Mouse (Mus musculus): ENCODE data around the gene Abhd10. TPM values are rescaled to one million over a fixed set of nuclear protein-coding genes. Genes with fewer than 3 reads are reported as not detected.

Abhd10 gene
- total and polyA plus RNA-seq, 3 experiments = 13.8 to 20.1 (median 18.2) TPM

- H3K9me3 ChIP-seq (replicated peaks; ENCODE audit: low read length) = no peaks in the 10 kb centered on the region
- no peak within 1 kb of the TSS for H3K4me3 ChIP-seq (replicated peaks in 1 of 3; ENCODE audit: low read depth in 2 of 3, low read length in 2 of 3, poor library complexity in 1 of 3)
- H3K36me3 ChIP-seq (replicated peaks in 1 of 2; ENCODE audit: control insufficient read depth in 1 of 2, insufficient read depth in 1 of 2, low read length in 1 of 2) = peaks cover 4 to 70% of the 10 kb centered on the region in 2 experiments
- no peak for DNase-seq (ENCODE audit: extremely low read depth)
- no peaks in the 10 kb centered on the region for H3K27me3 ChIP-seq (replicated peaks)
- TF ChIP-seq ZNF384 (IDR thresholded peaks at IDR 0.05; ENCODE audit: low read depth, low read length) (no peak), KAT2A (IDR thresholded peaks at IDR 0.05; ENCODE audit: insufficient replicate concordance, low read length) (no peak), RCOR1 (conservative IDR thresholded peaks at IDR 0.05; ENCODE audit: low read depth, low read length) (no peak), E2F4 (IDR thresholded peaks at IDR 0.05; ENCODE audit: insufficient replicate concordance, low read depth, low read length) (no peak), ZKSCAN1 (IDR thresholded peaks at IDR 0.05; ENCODE audit: borderline replicate concordance, low read depth, low read length) (no peak), TBP (conservative IDR thresholded peaks at IDR 0.05; ENCODE audit: low read depth, low read length) (no peak), TCF12 (IDR thresholded peaks at IDR 0.05; ENCODE audit: low read depth, low read length) (no peak)
- no peak within 1 kb of the TSS for H3K4me2 ChIP-seq (ENCODE audit: insufficient read depth, low read depth, poor library complexity, severe bottlenecking)
- H3K9ac ChIP-seq (ENCODE audit: insufficient read depth, low read depth) = no peak within 1 kb of the TSS
- no peaks in the 10 kb centered on the region for H3K4me1 ChIP-seq (ENCODE audit: control insufficient read depth in 1 of 2, insufficient read depth in 2 of 2)
- in situ Hi-C loops (cut with MboI; ENCODE audit: low pct_ligation_motif_present, low pct_unique_long_range_greater_than_20kb, low sequenced_read_pairs) (no loop called here), dilution Hi-C loops (cut with MboI; ENCODE audit: extremely low pct_ligation_motif_present, extremely low pct_unique_long_range_greater_than_20kb, low sequenced_read_pairs) (no loop called here)
- no peak within 1 kb of the TSS for H3K27ac ChIP-seq (ENCODE audit: insufficient read depth, low read depth)
- no peaks in the 10 kb centered on the region for H3K79me2 ChIP-seq (replicated peaks; ENCODE audit: control insufficient read depth, extremely low read depth, insufficient read depth, poor library complexity, severe bottlenecking)
Observed at GRCm38 (mm10) chr16:45724061-45724741, 18.6 kb downstream of the Abhd10 start, which contains the start of gene Tagln3. TSS of gene Tagln3 (minus strand) at chr16:45724608.

GRCm38 (mm10) chr16:45723172-45723901 lies 19.4 kb downstream of the Abhd10 start:
- H3K4me2 ChIP-seq (ENCODE audit: insufficient read depth, low read depth, poor library complexity, severe bottlenecking) = no peak overlapping the region
- no peaks in the 10 kb centered on the region for H3K4me1 ChIP-seq (ENCODE audit: control insufficient read depth in 1 of 2, insufficient read depth in 2 of 2)
- DNase-seq (ENCODE audit: extremely low read depth) = no peak
- no peak overlapping the region for H3K27ac ChIP-seq (ENCODE audit: insufficient read depth, low read depth)
- no peak overlapping the region for H3K9ac ChIP-seq (ENCODE audit: insufficient read depth, low read depth)
- no peaks in the 10 kb centered on the region for H3K9me3 ChIP-seq (replicated peaks; ENCODE audit: low read length)
- TF ChIP-seq RCOR1 (conservative IDR thresholded peaks at IDR 0.05; ENCODE audit: low read depth, low read length) = no peak
- TF ChIP-seq MAZ (IDR thresholded peaks at IDR 0.05; ENCODE audit: low read depth, low read length) = no peak
- TF ChIP-seq IRF4 (IDR thresholded peaks at IDR 0.05; ENCODE audit: low read depth, low read length) = no peak
- H3K79me2 ChIP-seq (replicated peaks; ENCODE audit: control insufficient read depth, extremely low read depth, insufficient read depth, poor library complexity, severe bottlenecking) = no peaks in the 10 kb centered on the region
- dilution Hi-C loops (cut with MboI; ENCODE audit: extremely low pct_ligation_motif_present, extremely low pct_unique_long_range_greater_than_20kb, low sequenced_read_pairs) = no loop called here
- in situ Hi-C loops (cut with MboI; ENCODE audit: low pct_ligation_motif_present, low pct_unique_long_range_greater_than_20kb, low sequenced_read_pairs) = no loop called here
- H3K4me3 ChIP-seq (replicated peaks in 1 of 3; ENCODE audit: low read depth in 2 of 3, low read length in 2 of 3, poor library complexity in 1 of 3) = no peak overlapping the region
- no peaks in the 10 kb centered on the region for H3K27me3 ChIP-seq (replicated peaks)
- peaks cover 3 to 71% of the 10 kb centered on the region in 2 experiments for H3K36me3 ChIP-seq (replicated peaks in 1 of 2; ENCODE audit: control insufficient read depth in 1 of 2, insufficient read depth in 1 of 2, low read length in 1 of 2)

- no peak for TF ChIP-seq UBTF (IDR thresholded peaks at IDR 0.05; ENCODE audit: low read depth, low read length)
- Histone ChIP-seq H3K4me3 (replicated peaks in 1 of 3; ENCODE audit: low read depth in 2 of 3, low read length in 2 of 3, poor library complexity in 1 of 3) (no peak overlapping the region), H3K79me2 (replicated peaks; ENCODE audit: control insufficient read depth, extremely low read depth, insufficient read depth, poor library complexity, severe bottlenecking) (no peaks in the 10 kb centered on the region), H3K27me3 (replicated peaks) (no peaks in the 10 kb centered on the region), H3K36me3 (replicated peaks in 1 of 2; ENCODE audit: control insufficient read depth in 1 of 2, insufficient read depth in 1 of 2, low read length in 1 of 2) (peaks cover 3 to 71% of the 10 kb centered on the region in 2 experiments), H3K4me2 (ENCODE audit: insufficient read depth, low read depth, poor library complexity, severe bottlenecking) (no peak overlapping the region), H3K9ac (ENCODE audit: insufficient read depth, low read depth) (no peak overlapping the region), H3K4me1 (ENCODE audit: control insufficient read depth in 1 of 2, insufficient read depth in 2 of 2) (no peaks in the 10 kb centered on the region), H3K9me3 (replicated peaks; ENCODE audit: low read length) (no peaks in the 10 kb centered on the region), H3K27ac (ENCODE audit: insufficient read depth, low read depth) (no peak overlapping the region)
- in situ Hi-C loops (cut with MboI; ENCODE audit: low pct_ligation_motif_present, low pct_unique_long_range_greater_than_20kb, low sequenced_read_pairs) (no loop called here), dilution Hi-C loops (cut with MboI; ENCODE audit: extremely low pct_ligation_motif_present, extremely low pct_unique_long_range_greater_than_20kb, low sequenced_read_pairs) (no loop called here)
- DNase-seq (ENCODE audit: extremely low read depth) = no peak
Observed at GRCm38 (mm10) chr16:45722460-45722951, 20.2 kb downstream of the Abhd10 start.
